Mouse (Mus musculus) left cerebral cortex, adult 18-20 months (tissue): Measurements from ENCODE around the gene Gm20422. TPM values are rescaled to one million over a fixed set of nuclear protein-coding genes. Genes with fewer than 3 reads are reported as not detected.

Source experiments
- DNase-seq, 2 experiments: peaks; one replicate each; pipeline ENCODE4 v3.0.0; 2021 to 2022; ENCODE audit warnings: low spot score in 2 of 2, mixed read lengths in 1 of 2
- total RNA-seq, 2 experiments: library from RNA; stranded (reverse); gene quantifications; 2 replicates each; pipeline ENCODE4 v1.2.3; 2021

The Gm20422 gene
- total RNA-seq, 2 experiments from 2014 or later = 1.3 TPM; not detected in 1

- no peak for DNase-seq
These were observed 20.2 kb upstream of the Gm20422 start for GRCm38 (mm10) chr8:69794901-69795300.

- no peak for DNase-seq
These were observed 19.4 kb upstream of the Gm20422 start for GRCm38 (mm10) chr8:69794096-69794495.

GRCm38 (mm10) chr8:69793666-69794065 is 19.0 kb upstream of the Gm20422 start:
- DNase-seq = no peak

GRCm38 (mm10) chr8:69791415-69792068 is 16.9 kb upstream of the Gm20422 start:
- DNase-seq = peak in 1 of 2 experiments; percentile 23

GRCm38 (mm10) chr8:69790773-69791367 is 16.2 kb upstream of the Gm20422 start, which contains the start of the genes Atp13a1 and Zfp866:
TSS of gene Atp13a1 (plus strand) at chr8:69791163.
TSS of gene Zfp866 (minus strand) at chr8:69791178.
- peak; percentile 84 to 91 for DNase-seq

- DNase-seq = no peak
These were observed 15.7 kb upstream of the Gm20422 start for GRCm38 (mm10) chr8:69790364-69790763.

GRCm38 (mm10) chr8:69789731-69790130 is 15.0 kb upstream of the Gm20422 start:
- DNase-seq = no peak

- DNase-seq = no peak
These were observed 14.4 kb upstream of the Gm20422 start for GRCm38 (mm10) chr8:69789105-69789504.

GRCm38 (mm10) chr8:69777111-69777510 is 2.4 kb upstream of the Gm20422 start:
- no peak for DNase-seq

GRCm38 (mm10) chr8:69775149-69775534 is 456 bp upstream of the Gm20422 start:
- no peak for DNase-seq

- DNase-seq = no peak
These were observed 2.6 kb downstream of the Gm20422 start for GRCm38 (mm10) chr8:69772106-69772505.

- DNase-seq = no peak
These were observed 3.5 kb downstream of the Gm20422 start for GRCm38 (mm10) chr8:69771221-69771620.

GRCm38 (mm10) chr8:69761814-69762445 is 12.8 kb downstream of the Gm20422 start:
- DNase-seq = no peak

GRCm38 (mm10) chr8:69758316-69758715 is 16.4 kb downstream of the Gm20422 start:
- no peak for DNase-seq

- no peak for DNase-seq
These were observed 22.2 kb downstream of the Gm20422 start for GRCm38 (mm10) chr8:69752437-69752836.

GRCm38 (mm10) chr8:69749544-69750454 is 24.9 kb downstream of the Gm20422 start, which contains the start of gene Zfp963:
TSS of gene Zfp963 (minus strand) at chr8:69749970.
- peak; percentile 94 to 96 for DNase-seq

GRCm38 (mm10) chr8:69741231-69741630 is 33.5 kb downstream of the Gm20422 start:
- no peak for DNase-seq

- no peak for DNase-seq
These were observed 33.9 kb downstream of the Gm20422 start for GRCm38 (mm10) chr8:69740763-69741162.

GRCm38 (mm10) chr8:69735495-69735894 is 39.2 kb downstream of the Gm20422 start:
- DNase-seq = no peak

- no peak for DNase-seq
These were observed 57.5 kb downstream of the Gm20422 start for GRCm38 (mm10) chr8:69717232-69717580.
